Mouse (Mus musculus) cerebellum, adult 11-12 months (tissue): ENCODE measurements around the gene Rabepk.
"Not testable (repeated sequence)": the region's sequence is repeated elsewhere in the genome, so short reads cannot be mapped to it uniquely, and the experiment has no call there.

Experiments used
- DNase-seq: peaks from one replicate; pipeline ENCODE4 v3.0.0; 2022

Rabepk gene

DNA sequence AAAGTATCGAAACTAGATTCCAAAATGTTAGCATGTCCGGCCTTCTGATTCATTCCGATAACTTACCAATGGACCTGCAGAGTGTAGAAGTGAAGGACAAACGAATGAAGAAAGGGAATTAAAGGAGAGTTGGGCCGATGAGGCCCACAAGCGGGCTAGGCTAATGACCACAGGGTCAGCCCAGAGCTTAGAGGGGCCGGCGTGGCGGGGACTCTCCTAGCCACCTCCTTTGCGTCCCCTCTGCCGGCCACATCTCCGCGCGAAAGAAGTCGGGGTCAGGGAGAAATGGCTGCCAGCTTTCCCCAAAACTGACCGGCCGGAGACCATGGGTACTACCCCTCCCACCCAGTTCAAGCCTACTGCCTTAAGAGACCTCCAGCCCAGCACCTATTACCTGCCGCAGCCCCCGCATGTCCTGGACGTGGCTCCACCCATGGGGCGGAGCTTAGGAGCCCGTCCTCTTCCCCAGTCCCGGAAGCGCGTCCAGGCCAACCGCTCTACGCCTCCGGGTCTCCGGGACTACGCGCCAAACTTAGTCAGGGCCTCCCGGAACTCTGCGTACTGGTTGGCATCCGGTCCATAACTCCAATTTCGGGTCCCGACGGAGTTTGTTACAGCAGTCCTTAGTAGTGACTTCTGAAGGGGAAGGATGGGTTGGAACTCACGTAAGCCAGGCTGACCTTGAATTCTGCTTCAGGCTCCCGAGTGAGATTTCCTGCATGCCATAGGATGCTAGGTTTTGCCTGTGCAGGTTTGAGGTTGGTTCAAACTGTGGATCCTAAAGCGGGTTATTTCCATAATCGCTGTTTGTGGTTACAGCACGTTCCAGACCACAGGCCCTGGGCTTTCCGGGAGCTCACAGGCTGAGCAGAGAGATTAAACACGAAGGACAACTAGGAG, at the start of gene Rabepk:
TSS of gene Rabepk (minus strand) at position 556 of the 900 bp plus-strand sequence.
- DNase-seq: peak; percentile 87

DNA sequence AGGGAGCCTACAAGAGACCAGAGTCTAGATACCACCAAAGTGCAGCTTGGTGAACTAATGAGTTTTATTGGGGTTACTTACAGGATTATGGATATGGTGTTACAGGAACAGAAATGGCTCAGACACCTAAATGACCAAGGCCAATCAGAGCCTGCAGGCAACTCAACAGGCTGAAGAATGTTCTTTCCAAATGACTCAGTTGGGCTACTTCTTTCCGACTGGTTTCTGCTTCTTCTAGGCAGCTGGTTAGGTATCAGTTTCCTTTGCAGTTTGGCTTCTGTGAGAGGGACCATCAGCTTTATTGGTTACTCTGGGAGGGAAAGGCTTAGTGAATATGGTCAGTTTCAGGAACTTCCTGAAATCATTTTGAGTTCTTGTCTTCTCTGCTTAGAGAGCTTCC, 48.0 kb upstream of the Rabepk start:
- no peak for DNase-seq

DNA sequence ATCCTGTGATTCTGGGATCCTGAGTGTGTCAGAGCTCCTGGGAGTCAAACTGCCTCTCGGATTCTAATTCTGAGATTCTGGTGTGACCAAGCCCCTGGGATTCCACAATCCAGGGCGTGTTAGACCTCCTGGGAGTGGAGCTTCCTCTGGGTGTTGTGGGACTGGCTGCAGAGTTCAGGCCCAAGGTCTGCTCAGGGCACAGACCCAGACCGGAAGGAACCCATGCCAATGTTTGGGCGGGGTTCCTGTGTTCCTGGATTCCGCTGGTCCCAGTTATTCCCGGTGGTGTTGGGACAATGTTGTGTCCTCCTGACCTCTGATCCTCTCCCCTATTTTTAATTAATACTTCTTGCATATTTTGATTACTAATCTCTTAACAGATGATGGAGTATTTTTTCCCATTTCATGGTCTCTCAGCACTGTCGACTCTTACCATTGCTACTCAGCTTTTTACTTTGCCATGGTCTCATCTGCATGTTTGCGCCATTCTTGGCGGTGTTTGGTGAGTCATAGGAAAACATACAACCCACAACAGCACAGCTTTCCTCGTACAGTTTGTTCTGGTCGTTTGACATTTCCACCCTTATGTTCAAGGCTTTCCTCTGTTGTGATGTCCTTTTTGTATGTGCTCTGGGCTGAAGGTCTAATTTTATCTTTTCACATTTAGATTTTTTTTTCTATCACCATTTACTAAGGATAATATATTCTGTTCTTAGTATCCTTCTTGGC, 43.7 kb upstream of the Rabepk start:
- no peak for DNase-seq

DNA sequence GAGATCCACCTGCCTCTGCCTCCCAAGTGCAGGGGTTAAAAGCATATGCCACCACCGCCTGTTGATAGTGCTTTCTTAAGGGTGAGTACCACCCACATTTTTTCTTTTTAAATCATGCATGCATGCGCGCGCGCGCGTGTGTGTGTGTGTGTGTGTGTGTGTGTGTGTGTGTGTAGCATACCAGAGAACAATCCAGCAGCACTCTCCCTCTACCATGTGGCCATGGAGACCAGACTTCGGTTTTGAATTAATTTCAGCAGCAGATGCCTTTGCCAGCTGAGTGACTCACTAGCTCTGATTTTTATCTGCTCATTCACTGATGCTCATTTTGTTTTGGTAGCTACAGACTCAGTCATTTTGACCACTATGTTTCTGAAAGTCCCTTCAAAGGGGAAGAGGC, 42.0 kb upstream of the Rabepk start:
- DNase-seq: no peak

DNA sequence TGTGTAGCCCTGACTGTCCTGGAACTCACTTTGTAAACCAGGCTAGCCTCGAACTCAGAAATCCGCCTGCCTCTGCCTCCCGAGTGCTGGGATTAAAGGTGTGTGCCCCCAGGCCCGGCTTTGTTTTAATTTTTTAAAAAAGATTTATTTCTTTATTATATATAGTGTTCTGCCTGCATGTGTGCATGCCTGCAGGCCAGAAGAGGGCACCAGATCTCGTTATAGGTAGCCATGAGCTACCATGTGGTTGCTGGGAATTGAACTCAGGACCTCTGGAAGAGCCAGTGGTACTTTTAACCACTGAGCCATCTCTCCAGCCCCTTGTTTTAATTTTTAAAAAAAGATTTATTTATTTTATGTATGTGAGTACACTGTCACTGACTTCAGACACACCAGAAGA, 40.4 kb upstream of the Rabepk start:
- not testable (repeated sequence) for DNase-seq

DNA sequence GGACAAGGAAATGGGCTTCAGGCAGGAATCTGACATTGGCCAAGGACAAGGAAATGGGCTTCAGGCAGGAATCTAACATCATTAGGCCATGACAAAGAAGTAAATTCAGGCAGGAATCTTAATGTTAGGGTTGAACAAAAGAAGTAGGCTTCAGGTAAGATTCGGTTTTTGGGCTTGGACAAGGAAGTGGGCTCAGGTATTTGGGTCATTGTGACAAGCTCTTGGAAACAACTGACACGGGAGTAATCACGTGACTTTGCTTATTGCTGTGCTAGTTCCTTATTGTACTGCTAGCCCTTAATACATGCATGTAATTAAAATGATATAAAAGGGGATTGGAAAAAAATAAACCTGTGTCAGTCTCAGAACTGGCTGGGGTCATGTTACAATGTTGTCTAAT, 36.0 kb upstream of the Rabepk start:
- DNase-seq: no peak

DNA sequence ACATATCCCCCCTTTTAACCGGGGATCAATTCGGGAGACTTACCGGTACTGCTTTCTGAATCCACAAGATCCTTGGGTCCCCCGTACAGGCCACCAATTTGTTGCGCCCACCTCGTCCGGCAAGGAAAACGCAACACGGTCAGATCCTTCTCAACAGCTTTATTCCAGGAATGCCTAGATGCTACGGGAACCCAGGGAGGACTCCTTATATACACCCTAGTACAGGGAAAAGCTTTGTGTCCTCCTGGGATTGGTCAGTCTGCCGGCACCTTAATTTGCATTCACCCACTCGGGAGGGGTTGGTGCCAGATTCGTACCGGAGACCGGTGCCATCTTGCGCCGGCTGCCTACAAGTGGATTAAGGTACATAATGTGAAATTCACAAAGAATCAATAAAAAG, 33.9 kb upstream of the Rabepk start:
- DNase-seq: no peak

DNA sequence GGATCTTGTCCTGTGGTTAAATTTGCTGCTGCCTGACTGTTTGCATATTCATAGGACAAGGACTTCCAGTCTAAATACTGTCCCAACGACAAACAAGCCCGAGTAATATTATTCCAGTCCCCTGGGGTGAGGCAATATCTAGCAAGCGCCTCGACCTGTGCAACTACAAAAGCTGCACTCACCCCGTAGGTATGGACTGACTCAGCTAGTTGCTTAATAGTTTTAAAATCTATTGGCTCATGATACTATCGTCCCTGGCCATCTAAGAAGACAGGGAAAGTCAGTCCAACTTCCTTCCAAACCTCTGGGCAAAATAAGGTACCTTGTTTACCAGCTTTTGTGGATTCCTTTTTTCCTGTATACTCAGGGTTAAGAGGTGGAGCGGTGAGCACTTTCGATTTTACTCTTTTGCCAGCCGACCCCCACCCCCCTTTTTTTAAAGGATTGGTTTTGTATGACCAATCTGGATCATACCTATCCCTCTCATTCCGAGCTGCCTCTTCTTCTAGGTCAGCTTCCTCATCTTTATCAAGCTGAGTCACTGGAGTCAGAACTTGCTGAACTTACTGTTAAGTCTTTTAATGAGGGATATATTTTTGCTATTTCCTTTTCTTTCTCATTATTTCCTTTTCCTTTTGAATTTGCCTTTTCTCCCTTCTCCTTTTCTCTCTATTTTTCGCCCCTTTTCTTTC, 33.2 kb upstream of the Rabepk start, which contains the start of gene Gm34653:
TSS of gene Gm34653 (plus strand) at position 242 of the 692 bp plus-strand sequence.
- DNase-seq: not testable (repeated sequence)

DNA sequence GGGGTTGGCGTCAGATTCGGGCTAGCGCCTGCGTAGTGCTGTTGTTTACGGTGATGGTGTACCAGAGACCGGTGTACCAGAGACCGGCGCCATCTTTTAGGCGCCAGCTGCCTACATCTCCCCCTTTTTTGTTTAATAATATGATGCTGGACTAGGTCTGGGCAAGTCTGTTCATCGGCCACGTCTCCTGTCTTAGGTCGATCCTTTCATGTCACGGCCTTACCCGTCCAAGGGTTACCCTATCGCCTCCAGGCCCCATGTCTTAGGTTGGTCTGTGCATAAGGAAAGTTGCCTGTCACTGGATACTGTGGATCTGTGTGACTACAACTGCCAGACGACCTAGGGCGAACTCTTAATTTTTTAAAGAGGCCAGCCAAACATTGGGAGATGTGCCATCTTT, 30.4 kb upstream of the Rabepk start:
- not testable (repeated sequence) for DNase-seq

DNA sequence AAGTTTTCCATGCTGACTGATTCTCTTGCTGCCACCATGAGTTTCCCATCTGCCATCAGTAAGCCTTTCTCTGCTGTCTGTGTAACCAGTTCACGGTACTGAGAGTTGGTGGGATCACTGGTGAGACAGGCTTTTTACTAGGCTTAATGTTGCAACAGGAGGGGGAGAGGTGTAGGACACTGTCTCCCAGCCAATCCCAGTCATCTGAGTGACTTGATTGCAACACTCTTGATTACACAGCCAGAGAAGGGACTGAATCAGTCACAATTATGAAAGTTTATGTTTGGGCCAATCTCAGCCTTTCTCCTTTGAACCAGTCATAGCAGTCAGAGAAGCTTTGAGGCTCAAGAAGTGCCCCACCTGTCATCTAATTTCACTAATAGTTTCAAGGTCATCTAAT, 28.3 kb upstream of the Rabepk start:
- DNase-seq: no peak

DNA sequence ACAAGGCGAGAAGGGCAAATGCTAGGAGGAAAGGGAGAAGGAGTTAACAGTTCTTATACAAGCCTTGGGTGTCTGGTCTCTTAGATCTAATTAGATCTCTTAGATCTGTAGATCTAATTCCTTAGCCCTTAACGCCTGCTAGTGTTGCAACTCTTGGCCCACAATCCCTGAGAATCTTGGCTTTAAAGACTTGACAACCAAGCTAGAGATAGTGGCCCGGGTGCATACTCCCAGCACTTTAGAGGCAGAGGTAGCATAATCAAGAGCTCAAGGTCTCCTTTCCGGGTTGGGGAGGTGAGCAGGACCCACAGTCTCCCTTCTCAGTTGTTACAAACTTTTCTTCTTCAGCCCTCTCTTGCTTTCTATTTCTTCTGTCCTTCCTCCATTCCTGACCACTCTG, 27.9 kb upstream of the Rabepk start:
- DNase-seq: no peak

DNA sequence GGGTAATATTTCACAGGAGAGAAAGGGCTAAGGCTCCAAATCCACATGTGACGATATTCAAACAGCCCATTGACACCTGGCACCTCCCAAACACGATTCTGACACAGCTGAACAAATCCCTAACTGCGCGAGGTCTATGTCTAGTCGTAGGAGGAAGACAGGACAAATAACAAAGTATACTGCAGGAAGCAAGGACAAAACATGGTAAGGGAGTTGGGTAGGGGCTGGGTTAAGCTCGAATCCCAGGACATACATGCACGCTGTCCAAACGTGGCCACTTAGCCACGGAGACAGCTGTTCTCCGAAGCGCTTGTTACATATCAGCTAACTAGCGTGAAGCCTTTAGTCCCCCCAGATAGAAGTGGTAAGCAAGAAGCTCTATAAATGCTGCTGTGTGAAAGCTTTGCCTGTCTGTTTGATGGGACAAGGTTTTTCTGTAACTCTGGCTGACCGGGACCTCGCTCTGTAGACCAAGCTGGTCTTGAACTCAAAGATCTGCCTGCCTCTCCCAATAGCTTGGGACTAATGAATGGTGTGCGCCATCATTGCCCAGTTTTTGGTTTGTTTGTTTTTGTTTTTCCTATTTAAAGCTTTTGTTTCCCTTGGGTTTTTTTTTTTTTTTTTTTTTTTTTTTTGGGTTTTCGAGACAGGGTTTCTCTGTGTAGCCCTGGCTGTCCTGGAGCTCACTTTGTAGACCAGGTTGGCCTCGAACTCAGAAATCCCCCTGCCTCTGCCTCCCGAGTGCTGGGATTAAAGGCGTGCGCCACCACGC, 26.9 kb upstream of the Rabepk start:
- no peak for DNase-seq

DNA sequence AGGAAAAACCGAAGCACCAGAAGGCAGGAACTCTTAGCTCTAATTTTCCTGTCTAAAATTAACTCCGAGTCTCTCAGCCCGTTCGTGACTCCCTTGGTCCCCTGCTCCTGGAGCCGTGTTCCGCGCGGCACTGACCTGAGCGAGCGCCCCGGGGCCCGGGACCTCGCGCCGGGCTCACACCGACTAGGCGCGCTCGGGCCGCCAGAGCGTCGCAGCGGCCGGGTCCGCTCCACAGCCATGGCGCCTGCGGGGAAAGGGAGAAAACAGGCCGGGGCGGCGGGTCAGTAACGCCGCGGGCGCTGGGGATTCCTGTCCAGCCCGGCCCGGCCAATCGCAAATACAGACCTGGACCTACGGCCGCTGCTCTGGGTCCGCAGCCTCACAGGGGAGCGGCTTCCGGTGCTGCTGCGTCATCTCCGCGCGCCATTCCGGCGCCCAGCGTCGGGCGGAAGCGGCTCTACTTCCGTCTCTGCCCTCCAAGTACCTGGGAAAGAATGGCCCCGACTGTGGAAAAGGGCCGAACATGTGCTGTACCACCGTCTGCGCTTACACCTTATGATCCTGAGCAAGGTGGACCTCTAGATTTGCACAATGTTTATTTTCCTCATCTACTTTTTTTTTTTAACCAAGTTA, 26.2 kb upstream of the Rabepk start, which contains the start of gene Fbxw2:
TSS of gene Fbxw2 (minus strand) at position 485 of the 633 bp plus-strand sequence.
- DNase-seq: peak; percentile 92

DNA sequence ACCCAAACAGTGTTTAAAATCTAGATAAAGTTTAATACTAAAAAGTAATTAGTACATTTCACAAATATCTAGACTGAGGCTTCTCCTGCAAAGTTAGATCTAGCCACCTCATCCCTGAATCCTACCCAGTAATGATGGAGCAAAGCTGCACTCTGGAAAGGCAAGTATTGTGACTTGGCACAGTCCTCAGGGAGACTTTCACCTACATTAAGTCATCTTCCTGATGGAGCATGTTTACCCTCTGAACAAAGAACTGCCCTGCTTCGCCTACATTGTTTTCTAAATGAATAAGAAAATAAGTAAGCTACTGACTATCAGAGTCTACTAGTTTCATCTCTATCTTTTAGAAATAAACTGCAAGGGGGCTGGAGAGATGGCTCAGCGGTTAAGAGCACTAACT, 18.8 kb upstream of the Rabepk start:
- no peak for DNase-seq

DNA sequence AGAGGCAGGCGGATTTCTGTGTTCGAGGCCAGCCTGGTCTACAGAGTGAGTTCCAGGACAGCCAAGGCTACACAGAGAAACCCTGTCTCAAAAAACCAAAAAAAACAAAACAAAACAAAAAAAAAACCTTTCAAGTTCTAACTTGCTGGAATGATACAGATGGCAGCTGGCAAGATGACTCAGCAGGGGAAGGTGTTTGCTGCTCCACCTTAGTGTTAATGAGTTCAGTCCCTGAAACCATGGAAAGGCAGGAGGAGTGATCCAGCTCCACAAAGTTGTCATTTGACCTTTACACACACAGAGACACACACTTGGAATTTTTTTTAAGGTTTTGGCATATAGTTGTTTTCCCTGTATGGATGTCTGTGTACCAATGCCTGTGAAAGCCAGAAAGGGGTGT, 16.2 kb upstream of the Rabepk start:
- not testable (repeated sequence) for DNase-seq

DNA sequence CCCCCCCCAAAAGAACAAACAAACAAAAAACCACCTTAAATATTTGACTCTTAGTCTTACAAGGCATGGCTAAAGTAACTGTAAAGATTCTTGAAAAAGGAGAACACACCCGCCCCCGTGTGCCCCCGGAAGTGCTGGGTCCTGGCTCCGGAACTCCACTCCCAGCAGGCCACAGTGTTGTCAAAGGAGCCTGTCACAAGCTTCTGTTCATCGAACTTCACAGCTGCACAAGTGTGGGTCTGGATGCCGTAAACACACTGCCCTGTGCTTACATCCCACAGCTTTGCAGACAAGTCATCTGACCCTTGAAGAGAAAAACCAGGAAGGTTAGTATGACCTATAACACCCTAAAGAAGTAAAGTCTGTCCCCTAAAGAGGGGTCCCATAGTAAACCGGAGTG, 13.0 kb upstream of the Rabepk start:
- DNase-seq: no peak

DNA sequence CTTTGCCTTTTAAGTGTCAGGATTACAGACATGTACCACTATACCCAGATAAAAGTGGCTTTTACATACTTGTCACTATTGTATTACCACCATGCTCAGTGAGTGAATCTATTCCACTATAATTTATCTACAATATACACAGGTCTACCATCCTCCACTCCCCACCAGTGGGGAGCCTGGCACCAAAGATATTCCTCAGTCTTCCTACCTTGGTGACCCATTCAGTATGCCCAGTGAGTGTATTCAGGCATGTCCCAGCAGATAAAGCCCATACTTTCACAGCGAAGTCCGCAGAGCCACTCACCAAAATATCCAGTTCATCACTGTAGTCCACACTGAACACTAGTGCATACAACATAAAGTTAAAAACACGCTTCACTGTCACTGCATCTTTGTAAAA, 11.1 kb upstream of the Rabepk start:
- no peak for DNase-seq

DNA sequence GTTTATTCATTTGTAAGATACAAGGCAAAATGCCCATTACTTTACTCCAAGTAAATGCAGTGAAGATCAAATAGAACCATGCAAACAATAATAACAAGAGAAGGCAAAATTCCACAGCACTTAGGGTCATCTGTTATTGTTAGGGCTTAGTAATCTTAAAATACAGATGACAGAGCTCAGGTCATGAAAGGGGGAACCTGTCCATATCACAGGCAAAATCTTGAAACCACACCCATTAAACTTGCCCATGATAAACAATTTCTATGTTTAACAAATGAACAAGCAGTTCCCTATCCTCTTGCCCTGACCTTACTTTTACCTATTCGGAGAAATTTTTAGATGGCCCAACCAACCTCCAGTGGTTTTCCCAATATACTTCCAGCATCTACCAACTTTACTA, 9.9 kb upstream of the Rabepk start:
- DNase-seq: no peak

DNA sequence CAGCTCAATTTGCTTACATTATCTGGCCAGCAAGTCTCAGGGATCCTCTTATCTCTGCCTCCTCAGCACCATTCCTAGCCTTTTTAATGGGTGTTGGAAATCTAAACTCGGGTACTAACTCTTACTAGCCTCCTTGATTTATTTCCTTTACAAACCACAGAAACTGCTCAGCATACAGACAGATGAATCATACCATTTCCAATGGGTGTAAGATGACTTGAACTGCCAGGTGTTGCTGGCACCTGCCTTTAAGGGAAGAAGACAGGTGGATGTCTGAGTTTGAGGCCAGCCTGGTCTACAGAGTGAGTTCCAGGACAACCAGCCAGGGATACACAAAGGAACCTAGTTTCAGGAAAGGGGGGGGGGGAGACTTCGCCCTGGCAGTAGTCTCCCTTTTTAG, 8.3 kb upstream of the Rabepk start:
- no peak for DNase-seq

DNA sequence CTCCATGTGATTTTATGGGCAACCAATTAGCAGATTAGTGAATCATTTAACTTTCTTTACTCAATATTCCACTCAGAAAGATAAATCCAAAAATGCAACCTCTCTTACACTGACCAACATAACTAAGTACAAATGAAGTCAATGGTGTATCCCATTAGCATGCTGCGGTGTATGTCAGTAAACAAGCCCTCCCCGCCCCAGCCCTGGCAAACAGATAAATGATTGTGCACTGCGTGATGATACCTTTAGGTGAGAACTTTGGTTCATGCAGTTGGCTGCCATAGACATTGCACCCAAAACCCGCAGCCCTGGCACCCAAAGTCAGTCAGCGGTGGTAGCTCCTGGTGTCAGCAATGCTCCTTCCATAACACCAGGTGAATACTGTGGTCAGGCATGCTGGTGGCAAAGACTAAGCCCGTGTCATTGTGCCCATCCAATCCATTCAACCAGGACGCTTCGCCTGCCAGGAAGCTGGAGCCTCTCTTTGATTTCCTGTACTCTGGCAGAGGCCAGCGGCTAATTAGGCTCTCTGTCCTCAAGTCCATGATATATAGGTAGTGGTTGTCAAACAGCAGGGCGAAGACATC, 5.7 kb upstream of the Rabepk start:
- DNase-seq: no peak

DNA sequence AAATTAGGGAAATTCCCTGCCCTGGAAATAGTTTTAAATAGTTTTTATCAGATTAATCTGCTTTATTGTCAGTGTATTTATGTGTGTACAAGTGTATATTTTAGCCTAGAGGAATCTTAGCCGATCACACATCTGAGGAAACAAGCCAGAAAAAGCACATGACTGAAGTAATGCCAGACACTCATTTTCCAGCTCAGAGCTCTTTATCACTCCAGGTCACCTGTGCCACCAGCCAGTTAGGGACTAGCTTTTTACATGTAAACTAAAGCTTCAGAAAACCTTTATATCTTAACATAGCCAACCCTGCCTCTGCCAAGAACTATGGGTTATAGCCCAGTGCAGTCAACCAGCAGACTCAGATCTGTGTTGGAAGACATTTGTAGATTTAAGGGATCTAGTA, 5.1 kb upstream of the Rabepk start:
- DNase-seq: no peak

DNA sequence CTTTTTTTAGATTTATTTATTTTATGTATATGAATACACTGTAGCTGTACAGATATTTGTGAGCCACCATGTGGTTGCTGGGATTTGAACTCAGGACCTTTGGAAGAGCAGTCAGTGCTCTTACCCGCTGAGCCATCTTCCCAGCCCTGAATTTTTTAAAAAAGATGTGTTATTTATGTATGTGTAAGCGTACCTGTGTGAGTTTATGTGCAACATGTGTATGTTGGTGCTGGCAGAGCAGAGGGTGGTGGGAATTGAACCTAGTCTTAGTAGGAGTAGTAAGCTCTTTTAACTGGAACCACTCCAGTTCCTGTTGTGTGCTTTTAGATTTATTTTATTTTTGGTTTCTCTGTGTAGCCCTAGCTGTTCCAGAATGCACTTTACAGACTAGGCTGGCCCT, 4.5 kb upstream of the Rabepk start:
- DNase-seq: no peak
